Comparison of ENCODE assay signal across 23 mouse cellular contexts in genomic region chr1:161426277-161427056, GRCm38 (mm10). TPM values are rescaled to one million over a fixed set of nuclear protein-coding genes. Genes with fewer than 3 reads are reported as not detected.
"Had no signal": no experiment of that assay in that cellular context is flagged by ENCODE, and none has a peak within 500 bp of the region (broad histone marks: within the 10 kb centered on the region; RNA-seq: fewer than 3 reads in every experiment).

No protein-coding gene starts in this region.

- H3K4me2 ChIP-seq: limb, embryonic 12.5 days; liver, embryonic 13.5 days had no signal

- ATAC-seq: inflammation-experienced regulatory T-cells, adult 6 months; intestine, embryonic 16.5 days had no signal

- H3K27me3 ChIP-seq: limb, embryonic 12.5 days; liver, embryonic 13.5 days had no signal

- H3K9me3 ChIP-seq: limb, embryonic 12.5 days; liver, embryonic 13.5 days; midbrain, embryonic 10.5 days had no signal

- H3K4me1 ChIP-seq: limb, embryonic 12.5 days; liver, embryonic 13.5 days; midbrain, embryonic 10.5 days had no signal

- DNase-seq: kidney, adult 18-20 months; kidney, adult 9 months; kidney, postnatal 25 days; layer of hippocampus, postnatal 36 days; liver, embryonic 13.5 days; lung, postnatal 10 days; midbrain, embryonic 14.5 days; thymus, adult 2 months; thymus, postnatal 25 days had no signal

- H3K4me3 ChIP-seq: left cerebral cortex, adult 2 months; limb, embryonic 12.5 days; liver, embryonic 13.5 days; megakaryocyte, embryonic 14.5 days; midbrain, embryonic 10.5 days had no signal

- H3K9ac ChIP-seq: limb, embryonic 12.5 days; liver, embryonic 13.5 days had no signal

- H3K36me3 ChIP-seq: limb, embryonic 12.5 days; liver, embryonic 13.5 days; midbrain, embryonic 10.5 days had no signal

- H3K27ac ChIP-seq: left cerebral cortex, adult 2 months; limb, embryonic 12.5 days; liver, embryonic 13.5 days; midbrain, embryonic 10.5 days; stomach, postnatal 0 days had no signal

RNA-seq across cellular contexts. Expression of gene Tnfsf4, which starts 31.3 kb away (rescaled TPM):
- polyA plus RNA-seq: intestine, embryonic 16.5 days; kidney, embryonic 16.5 days; limb, embryonic 12.5 days; liver, adult 2 months; midbrain, embryonic 14.5 days; midbrain, postnatal 0 days; neural tube, embryonic 11.5 days; neural tube, embryonic 14.5 days; small intestine, adult 2 months; stomach, embryonic 14.5 days had no signal
